Mouse (Mus musculus) cerebellum, postnatal 36 days (tissue): ENCODE measurements around the gene Plbd2.

Experiments used
- DNase-seq, 2 experiments: peaks; one replicate each; pipeline ENCODE4 v3.0.0; 2021 to 2022; ENCODE audit warnings: mixed read lengths in 2 of 2

Gene Plbd2

DNA sequence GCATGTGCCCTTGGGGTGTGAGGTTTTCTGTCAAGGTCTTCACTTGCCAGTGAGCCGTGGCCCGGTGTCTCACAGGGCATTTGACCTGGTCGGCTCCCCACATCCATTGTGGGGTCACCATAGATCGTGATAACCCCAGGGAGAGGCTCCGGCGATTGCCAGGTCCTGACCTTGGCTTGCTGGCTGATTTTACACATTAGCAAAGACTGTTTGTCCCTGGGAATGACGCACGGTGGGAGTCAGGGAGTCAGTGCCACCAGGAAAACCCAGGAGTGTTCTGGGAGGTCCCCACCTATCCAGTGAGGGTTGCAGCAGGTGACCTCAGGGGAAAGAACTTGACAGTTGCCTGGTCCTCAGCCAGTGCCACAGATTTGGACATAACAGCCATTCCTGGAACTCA, 30.7 kb downstream of the Plbd2 start, which contains the start of gene Sdsl:
Sdsl (minus strand) TSS at position 41 of the 400 bp plus-strand sequence.
- DNase-seq, result no peak

DNA sequence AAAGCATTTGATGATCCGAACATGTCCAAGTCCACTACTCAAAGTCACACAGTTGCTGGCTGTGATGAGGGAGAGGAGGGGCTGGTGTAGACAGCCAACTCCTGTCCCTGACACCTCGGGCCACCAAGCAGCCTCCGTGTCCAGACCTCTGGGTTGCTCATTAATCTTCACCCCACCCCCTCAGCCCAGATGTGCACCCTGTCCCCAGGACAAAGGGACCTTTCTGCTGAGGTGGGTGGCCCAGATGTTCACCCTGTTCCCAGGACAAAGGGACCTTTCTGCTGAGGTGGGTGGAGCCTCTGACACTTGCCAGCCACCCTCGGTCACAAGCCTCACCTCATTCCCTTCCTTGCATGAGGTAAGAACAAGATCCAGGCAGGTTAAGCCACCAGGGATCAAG, 31.9 kb downstream of the Plbd2 start:
- no peak for DNase-seq

DNA sequence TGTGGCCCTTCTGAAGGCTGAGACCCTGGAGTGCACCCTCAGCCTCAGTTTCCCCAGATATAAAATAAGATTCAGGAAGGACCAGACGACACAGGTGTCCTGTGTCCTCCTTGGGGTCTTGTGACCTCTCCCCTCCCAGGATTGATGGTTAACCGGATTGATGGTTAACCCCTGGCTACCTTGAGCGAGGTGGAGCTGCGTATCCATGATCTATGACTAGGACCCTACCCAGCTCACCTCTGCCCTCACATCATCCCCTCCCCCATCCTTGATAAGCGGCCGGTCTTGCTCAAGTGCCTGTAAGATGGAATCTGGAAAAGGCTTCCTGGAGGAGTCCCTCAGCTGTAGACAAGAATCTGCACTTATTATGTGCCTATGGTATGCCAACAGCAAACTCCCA, 34.6 kb downstream of the Plbd2 start:
- DNase-seq, result no peak

DNA sequence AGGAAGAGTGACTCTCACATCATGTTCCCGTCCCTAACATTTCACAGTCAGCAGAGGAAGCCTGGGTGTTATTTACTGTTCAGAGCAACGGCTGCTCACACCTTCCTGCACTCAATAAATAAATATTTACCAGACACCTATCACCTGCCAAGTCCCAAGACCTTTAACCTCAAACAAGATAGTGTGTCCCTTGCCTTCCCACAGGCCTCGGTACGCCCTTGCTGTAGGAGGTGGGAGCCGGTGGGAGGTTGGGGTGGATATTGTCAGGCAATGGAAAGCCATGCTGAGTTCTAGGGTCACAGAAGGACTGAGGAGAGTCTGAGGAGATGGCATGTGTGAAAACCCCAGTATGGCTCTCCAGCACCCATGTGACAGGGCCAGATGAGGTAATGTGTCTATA, 35.1 kb downstream of the Plbd2 start:
- no peak for DNase-seq

DNA sequence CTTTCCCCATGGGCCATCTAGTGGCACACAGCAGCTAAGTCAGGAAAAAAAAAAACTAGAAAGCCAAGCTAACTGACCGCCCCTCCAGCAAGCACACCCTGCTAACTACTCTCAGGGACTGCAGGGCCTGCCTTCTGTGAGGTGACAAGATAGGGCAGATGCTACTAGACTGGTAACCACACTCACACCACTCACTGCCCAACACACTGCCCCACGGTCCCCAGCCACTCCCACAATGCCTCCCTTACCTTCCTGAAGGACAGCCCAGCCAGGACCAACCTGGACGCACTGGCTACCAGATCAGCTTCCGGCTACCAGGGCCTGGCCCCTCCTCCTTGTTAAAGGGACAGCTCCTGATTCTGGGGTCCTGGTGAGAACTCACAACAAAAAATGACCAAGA, 36.4 kb downstream of the Plbd2 start:
- no peak for DNase-seq

DNA sequence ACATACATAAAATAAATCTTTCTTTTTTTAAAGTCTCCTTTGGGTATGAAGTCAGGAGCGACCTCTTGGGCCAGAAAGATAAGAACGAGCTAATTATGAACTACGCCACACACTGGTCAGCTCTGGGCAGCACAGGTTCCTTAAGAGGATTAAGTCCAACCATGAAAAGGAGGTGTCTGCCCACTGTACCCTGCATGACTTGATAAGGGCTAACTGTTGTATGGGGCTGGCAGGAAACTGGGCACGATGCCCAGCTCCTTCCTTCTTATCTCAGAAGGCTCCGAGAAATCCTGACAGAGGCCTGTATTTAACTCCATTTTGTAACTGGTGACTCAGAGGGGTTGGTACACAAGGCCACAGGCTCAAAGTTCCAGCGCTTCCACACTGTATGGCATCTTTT, 37.6 kb downstream of the Plbd2 start:
- DNase-seq, result no peak

DNA sequence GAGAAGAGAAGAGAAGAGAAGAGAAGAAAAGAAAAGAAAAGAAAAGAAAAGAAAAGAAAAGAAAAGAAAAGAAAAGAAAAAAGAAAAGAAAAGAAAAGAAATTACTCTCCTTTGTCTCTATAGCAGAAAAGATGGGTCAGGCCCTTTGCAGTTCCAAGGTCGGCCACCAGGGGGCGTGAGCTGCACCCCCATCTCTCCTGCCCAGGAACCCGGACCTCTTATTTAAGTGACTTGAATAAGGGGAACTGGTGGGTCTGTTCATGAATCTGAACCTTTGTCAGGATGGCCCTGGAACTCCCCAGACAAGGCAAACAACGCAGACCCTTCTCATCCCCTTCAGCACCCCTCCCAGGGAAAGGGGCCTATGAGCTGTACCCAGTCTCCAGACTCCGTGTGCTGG, 38.4 kb downstream of the Plbd2 start:
- DNase-seq, result peak; percentile 44 to 50

DNA sequence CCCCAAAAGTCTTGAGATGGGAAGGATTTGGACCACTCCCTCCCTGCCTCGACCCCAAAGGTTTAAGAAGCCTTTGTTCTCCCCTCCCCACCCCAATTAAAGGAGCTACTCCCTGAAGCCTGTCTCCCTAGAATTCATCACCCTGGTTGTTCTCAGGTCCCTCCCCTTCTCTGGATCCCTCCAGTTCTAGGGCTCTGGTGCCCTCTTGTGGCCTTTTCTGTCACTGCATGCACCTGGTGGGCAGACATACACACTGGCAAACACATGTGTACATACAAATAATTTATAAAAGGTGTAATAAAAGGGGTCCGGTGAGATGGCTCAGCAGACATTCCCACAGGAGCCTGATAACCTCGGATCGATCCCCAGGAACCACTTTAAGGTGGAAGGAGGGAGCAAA, 39.1 kb downstream of the Plbd2 start:
- DNase-seq, result no peak

DNA sequence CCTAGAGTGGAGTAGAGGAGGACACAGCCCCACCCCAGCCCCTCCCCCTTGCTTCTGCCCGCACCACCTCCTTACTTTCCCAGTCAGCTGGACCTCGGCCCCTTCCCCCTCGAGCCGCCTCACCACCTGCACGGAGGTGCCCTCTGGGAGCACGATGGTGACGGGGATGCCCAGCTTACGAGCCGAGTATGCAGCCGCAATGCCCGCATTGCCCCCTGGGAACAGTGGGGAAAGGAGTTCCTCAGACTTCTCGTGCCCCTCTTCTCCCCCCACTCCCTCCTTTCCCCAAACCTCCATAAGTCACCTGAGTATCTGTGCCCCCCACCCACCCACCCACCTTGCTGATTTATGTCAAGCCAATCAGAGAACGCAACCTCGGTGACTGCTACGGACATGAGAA, 41.5 kb downstream of the Plbd2 start:
- no peak for DNase-seq

DNA sequence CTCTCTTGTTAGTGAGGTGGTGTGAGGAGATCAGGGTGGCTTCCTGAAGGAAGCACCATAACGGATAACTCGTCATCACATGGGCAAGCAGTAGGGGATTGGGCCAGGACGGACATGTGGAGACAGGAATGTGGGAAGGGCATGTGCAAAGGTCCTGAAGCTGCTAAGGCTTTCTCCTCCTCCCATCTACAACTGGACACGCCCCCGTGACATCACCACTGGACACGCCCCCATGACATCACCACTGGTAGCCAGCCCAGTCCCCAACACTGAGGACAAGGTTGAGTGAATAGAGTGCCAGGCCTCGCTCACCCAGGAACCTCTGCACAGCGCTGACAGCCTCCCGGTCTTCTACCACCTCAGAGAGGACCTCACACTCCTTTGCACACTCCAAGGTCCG, 44.3 kb downstream of the Plbd2 start:
- no peak for DNase-seq

DNA sequence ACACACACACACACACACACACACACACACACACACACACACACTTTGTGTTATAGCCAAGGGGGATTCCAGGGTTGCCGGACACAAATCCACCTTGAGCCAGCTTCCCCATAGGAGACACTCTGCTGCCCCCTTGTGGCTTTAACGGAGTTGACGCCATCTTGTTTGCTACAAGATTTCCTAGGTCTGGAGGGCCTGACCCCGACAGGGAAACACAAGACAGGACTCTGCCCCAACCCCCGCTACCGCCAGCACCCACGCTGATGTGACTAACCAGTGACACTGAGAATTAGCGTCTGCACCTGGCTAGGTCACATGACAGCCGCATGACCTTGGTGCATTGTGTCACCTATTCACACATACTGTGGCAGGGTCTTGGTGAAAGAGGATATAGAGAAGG, 45.8 kb downstream of the Plbd2 start:
- peak; percentile 68 to 73 for DNase-seq

DNA sequence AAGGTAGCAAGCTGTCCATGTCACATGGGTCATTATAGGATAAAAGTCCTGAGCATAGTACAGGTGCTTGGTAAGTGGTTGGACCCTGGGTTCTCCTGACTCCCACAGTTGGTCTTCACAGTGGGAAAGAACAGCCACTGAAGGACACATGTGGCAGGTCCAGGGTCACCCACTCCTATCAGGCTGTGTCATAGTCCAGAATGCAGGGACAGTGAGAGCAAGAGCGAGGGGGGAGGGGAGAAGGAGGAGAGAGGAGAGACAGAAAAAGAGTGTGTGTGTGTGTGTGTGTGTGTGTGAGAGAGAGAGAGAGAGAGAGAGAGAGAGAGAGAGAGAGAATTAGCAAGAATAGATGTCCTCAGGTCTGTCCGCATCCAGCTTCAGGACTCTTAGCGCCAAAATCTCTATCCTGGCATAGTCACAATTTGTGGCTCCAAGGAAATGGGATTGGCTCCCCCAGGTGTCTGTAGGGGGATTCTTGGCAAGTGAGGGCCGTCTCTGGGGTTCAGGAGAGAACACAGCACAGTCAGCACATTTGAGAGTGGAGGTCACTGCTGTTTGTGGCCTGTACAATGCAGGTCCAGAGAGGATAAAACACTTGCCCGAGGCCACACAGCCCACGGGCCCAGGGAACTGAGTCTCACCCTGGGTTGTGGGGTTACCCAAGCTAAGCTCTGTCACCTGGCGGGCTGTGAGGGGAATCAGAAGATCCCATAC, 46.4 kb downstream of the Plbd2 start:
- no peak for DNase-seq

DNA sequence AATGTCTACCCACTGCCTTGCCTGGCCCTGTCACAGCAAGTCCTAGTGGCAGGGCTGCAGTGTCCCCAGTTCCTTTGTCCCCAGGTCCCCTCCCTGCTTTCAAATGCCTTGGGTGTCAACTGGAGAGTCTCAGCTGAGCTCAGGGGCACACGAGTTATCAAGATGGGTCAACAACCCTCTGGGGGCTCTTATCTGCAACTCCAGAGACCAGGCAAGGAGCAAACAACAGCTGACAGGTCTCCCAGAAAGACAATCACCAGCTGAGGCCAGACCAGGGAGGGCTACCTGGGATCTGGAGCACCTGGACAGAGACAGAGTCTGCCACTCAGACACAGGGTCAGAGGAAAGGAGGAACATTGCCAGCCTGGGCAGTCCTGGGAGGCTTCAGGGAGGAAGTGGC, 47.2 kb downstream of the Plbd2 start:
- DNase-seq, result no peak

DNA sequence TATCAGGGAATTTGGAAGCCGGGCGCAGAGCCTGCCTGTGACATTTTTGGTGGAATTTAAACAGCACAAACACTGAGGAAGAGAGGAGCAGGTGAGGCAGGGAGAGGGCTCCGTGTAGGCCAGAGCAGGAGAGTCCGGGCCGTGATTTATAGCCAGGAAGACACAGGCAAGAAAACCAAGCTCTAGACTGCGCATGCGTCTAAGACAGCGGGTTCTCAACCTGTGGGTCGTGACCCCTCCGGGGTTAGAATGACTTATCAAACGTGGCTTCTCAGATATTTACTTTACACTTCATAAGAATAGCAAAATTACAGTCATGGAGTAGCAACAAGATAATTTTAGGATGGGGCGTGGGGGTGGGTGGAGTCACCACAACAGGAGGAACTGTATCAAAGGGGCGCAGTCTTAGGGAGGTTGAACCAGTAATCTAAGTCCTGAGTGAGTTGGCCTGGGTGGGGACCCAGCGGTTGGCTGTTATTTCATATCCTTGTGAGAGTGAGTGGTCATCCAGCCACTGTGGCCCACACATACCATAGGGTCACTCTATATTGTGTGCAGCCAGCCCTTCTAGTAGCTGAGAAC, 48.6 kb downstream of the Plbd2 start:
- no peak for DNase-seq

DNA sequence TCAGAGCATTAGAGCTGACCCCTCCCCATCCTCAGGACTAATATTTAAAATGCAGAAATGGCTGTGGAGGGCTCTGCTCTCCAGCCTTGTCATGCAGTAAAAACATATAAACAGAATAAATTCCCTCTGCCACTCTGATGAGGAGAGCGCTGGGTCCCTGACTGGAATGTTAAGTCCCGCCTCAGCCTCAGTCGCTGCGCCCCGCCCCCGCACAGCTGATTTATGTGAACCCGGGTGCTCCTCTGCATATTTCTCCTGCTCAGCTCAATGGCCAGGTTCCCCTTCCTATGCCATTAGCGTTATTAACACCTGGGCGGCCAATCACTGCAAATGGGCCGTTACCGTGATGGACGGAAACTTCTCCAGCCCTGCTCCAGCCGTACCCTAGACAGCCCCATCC, 56.1 kb downstream of the Plbd2 start:
- DNase-seq, result no peak

DNA sequence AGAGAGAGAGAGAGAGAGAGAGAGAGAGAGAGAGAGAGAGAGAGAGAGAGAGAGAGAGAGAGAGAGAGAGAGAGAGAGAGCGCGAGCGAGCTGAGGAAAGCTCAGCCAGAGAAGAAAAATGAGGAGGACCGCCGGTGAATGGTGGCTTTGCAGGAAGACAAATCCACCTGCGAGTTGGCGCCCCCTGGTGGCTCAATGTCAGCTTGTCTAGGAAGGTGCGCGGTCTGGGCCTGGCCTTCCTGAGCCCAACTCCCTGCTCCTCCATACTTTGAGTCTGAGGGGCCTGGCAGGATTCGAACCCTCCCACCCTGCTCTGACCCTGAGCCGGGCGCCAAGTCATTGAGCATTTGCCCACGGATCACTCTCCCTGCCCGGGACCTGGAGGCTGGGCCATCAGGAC, 62.7 kb downstream of the Plbd2 start:
- peak; percentile 96 to 97 for DNase-seq

DNA sequence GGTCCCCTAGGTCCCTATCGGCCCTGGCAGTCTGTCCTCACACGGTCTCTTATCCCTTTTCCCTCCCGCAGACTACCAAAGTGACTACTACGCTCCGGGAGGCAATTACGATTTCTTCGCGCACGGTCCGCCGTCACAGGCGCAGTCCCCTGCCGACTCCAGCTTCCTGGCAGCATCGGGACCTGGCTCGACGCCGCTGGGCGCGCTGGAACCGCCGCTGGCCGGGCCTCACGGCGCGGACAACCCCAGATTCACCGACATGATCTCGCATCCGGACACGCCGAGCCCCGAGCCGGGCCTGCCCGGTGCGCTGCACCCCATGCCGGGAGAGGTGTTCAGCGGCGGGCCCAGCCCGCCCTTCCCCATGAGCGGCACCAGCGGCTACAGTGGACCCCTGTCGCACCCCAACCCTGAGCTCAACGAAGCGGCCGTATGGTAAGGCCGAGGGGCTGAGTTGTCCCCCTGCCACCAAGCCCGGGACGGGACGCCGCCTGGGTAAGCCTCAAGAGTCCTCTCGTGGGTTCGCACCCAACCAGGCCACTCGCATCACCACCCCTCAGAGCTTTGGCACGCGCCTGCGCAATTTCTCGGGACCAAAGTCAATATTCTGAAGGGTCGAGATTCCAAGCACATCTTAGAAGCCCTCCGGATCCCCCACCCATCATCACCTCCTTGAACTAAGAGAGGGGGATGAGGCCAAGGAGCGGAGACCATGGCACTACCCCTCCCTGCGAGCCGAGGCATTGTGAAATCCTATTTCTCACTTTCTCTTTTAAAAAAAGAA, 63.3 kb downstream of the Plbd2 start:
- DNase-seq, result no peak

DNA sequence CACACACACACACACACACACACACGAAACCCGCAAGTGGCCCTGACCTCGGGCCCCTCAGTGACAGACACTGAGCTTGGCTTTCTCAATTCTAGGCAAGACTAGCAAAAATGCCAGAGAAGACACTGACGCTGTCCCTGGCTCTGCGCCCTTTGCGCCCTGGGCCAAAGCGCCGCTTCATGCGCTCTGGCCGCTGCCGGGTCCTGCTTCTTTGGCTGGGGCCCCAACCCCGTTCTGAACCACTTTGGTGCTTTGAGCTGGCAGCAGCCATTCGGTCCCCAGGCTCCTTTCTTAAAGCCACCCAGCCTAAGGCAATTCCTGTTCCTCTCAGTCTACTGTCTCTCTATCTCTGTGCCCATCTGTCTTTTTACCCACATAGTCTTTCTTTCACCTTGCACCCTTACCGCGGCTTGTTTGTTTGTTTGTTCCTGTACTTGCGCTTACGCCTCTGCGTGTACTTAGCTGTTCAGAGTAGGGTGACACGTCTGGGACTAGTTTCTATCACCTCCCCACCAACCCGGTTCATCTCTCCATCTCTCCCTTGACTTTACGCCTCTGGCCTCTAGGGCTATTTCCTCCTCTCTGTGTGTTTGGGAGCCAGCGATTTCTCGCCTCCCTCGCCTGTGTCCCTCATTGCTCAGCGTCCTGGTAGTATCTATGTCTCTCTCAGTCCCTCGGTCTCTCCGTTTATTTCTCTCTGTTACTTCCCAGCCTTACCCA, 64.3 kb downstream of the Plbd2 start:
- DNase-seq, result peak in 1 of 2 experiments; percentile 30

DNA sequence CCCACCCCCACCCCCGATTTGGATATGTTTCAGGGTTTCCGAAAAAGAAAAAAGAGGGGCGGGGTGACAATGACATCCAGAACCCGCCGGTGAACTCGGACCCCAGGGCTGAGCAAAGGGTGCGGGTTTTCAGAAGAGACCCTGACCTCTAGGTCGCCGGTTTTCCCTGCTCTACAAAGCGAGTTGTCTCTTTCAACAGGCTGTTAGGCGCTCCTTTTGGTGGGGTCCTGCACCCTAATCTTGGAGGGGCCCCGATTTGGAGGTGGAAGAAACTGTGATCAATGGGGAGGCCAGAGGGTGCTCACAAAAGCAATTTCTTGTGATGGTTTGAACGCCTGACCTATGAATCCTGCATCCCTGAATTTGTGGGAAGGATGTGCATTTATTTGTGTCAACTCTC, 65.0 kb downstream of the Plbd2 start:
- no peak for DNase-seq

DNA sequence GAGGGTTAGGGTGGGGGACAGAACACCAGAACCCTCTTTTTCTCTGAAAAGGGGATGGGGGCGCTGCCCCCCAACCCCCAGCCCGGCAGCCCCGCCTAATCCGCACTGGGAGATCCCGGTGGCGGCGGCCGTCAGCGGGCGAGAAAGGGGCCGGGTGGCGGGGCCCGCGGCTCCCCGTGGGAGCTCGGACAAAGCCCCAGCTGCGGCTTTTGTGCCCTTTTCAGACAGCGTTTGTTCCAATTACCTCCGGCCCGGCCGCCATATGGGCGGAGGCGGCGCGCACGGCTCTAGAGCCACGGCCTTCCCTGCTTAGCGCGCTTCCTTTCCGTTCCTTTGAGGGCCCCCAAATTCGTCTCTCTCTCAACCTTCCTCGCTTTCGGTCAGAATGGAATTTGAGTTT, 65.4 kb downstream of the Plbd2 start:
- DNase-seq, result no peak

DNA sequence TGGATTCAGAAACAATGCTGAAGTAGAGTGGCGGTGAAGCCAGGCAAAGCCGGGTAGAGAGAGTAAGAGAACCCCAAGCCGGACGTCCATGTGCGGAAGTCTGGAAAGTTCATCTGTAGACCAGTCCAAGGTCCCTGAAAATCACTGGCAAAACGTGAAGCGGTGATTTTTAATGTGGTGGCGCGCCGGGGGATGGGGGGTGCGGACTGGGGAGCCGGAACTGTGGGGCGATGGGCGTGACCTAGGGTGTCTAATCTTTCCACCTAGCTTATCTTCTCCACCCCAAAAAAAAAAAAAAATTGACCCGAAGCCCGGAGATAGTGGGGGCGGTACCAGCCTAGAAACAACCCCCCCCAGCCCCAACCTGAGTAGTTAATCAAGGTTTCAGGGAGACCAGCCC, 65.9 kb downstream of the Plbd2 start:
- no peak for DNase-seq

DNA sequence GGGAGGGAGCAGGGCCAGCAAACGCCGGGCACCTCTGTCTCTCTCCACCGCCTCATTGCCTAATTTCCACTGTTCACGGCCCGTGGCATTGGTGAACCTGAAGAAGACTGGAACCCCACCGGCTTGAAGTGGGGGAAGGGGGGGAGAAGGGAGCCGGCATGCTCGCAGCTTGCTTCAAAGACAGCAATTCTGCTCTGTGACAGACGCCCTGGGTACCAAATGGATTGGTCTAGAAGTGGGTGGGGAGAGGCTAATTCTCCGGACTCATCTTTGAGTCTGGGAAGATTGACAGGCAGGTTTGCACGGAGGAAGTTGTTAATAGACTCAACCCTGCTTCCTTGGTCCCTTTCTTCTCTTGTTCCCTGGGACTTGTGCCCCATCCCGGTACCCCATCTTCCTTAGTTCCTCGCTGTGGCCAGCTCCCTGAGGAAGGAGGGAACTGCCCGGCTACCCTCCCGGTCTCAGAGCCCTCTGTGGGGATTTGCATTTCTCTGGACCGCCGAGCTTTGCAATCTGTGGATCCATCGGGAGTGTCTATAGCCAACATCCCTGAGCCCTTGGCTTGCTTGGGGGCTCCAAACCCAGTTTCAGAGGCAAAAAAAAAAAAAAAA, 66.4 kb downstream of the Plbd2 start:
- DNase-seq, result no peak
